Mouse (Mus musculus) CH12.LX (cell line): ENCODE data around the gene Rgl2. TPM values are rescaled to one million over a fixed set of nuclear protein-coding genes. Genes with fewer than 3 reads are reported as not detected.

Source experiments
- CHD2 ChIP-seq: IDR thresholded peaks from 2 replicates; pipeline ENCODE4 v1.6.1; 2011; ENCODE audit warnings: low read length, improper control_type of control experiment
- CTCF ChIP-seq, 2 experiments: IDR thresholded peaks in 1 of 2; conservative IDR thresholded peaks in 1 of 2; 2 replicates each; pipeline ENCODE4 v1.5.1; 2011 to 2012; ENCODE audit warnings: low read depth in 2 of 2, low read length in 2 of 2, improper control_type of control experiment in 1 of 2, inconsistent platforms in 1 of 2, mild to moderate bottlenecking in 1 of 2, moderate library complexity in 1 of 2
- E2F4 ChIP-seq: IDR thresholded peaks from 2 replicates; pipeline ENCODE4 v1.6.1; 2011; ENCODE audit warnings: low read depth, low read length, improper control_type of control experiment; ENCODE audit not compliant: insufficient replicate concordance
- ELF1 ChIP-seq: IDR thresholded peaks from 2 replicates; pipeline ENCODE4 v1.6.1; 2014; ENCODE audit warnings: low read depth, mild to moderate bottlenecking, inconsistent platforms, low read length, improper control_type of control experiment
- EP300 ChIP-seq: IDR thresholded peaks from 2 replicates; pipeline ENCODE4 v1.6.1; 2011; ENCODE audit warnings: low read length, improper control_type of control experiment
- GABPA ChIP-seq: IDR thresholded peaks from 2 replicates; pipeline ENCODE4 v1.6.1; 2012; ENCODE audit warnings: low read depth, low read length, improper control_type of control experiment, inconsistent platforms; ENCODE audit not compliant: insufficient replicate concordance
- HCFC1 ChIP-seq: IDR thresholded peaks from 2 replicates; pipeline ENCODE4 v1.6.1; 2012; ENCODE audit warnings: low read depth, mild to moderate bottlenecking, inconsistent platforms, low read length, improper control_type of control experiment
- IRF4 ChIP-seq: IDR thresholded peaks from 2 replicates; pipeline ENCODE4 v1.6.1; 2014; ENCODE audit warnings: low read depth, mild to moderate bottlenecking, inconsistent platforms, low read length, improper control_type of control experiment
- JUN ChIP-seq: IDR thresholded peaks from 2 replicates; pipeline ENCODE4 v1.6.1; 2011; ENCODE audit warnings: low read depth, mild to moderate bottlenecking, low read length, improper control_type of control experiment, moderate library complexity; ENCODE audit not compliant: insufficient read depth
- KAT2A ChIP-seq: IDR thresholded peaks from 2 replicates; pipeline ENCODE4 v1.6.1; 2012; ENCODE audit warnings: low read length, improper control_type of control experiment, inconsistent platforms; ENCODE audit not compliant: insufficient replicate concordance
- MAFK ChIP-seq: IDR thresholded peaks from 2 replicates; pipeline ENCODE4 v1.6.1; 2011; ENCODE audit warnings: low read length, improper control_type of control experiment; ENCODE audit not compliant: insufficient replicate concordance
- MAX ChIP-seq: IDR thresholded peaks from 2 replicates; pipeline ENCODE4 v1.6.1; 2011; ENCODE audit warnings: low read length, improper control_type of control experiment
- MAZ ChIP-seq: IDR thresholded peaks from 2 replicates; pipeline ENCODE4 v1.6.1; 2012; ENCODE audit warnings: low read depth, mild to moderate bottlenecking, inconsistent platforms, low read length, improper control_type of control experiment, moderate library complexity
- MEF2A ChIP-seq: IDR thresholded peaks from 2 replicates; pipeline ENCODE4 v1.6.1; 2014; ENCODE audit warnings: low read depth, mild to moderate bottlenecking, inconsistent platforms, low read length, improper control_type of control experiment, borderline replicate concordance
- MYC ChIP-seq: IDR thresholded peaks from 2 replicates; pipeline ENCODE4 v1.6.1; 2011; ENCODE audit warnings: low read depth, mild to moderate bottlenecking, improper control_type of control experiment, low read length
- PAX5 ChIP-seq: IDR thresholded peaks from 2 replicates; pipeline ENCODE4 v1.6.1; 2012; ENCODE audit warnings: low read length, inconsistent platforms, mixed read lengths
- RAD21 ChIP-seq: IDR thresholded peaks from 2 replicates; pipeline ENCODE4 v1.6.1; 2011; ENCODE audit warnings: low read depth, mild to moderate bottlenecking, low read length, improper control_type of control experiment, moderate library complexity
- RCOR1 ChIP-seq: conservative IDR thresholded peaks from 2 replicates; pipeline ENCODE4 v1.6.1; 2012; ENCODE audit warnings: low read depth, mild to moderate bottlenecking, inconsistent platforms, low read length, improper control_type of control experiment
- SIN3A ChIP-seq: IDR thresholded peaks from 2 replicates; pipeline ENCODE4 v1.6.1; 2012; ENCODE audit warnings: low read length, improper control_type of control experiment, inconsistent platforms
- TBP ChIP-seq: conservative IDR thresholded peaks from 2 replicates; pipeline ENCODE4 v1.6.1; 2011; ENCODE audit warnings: low read depth, low read length, improper control_type of control experiment
- USF1 ChIP-seq: IDR thresholded peaks from 2 replicates; pipeline ENCODE4 v1.6.1; 2014; ENCODE audit warnings: low read depth, mild to moderate bottlenecking, inconsistent platforms, low read length, improper control_type of control experiment
- USF2 ChIP-seq: conservative IDR thresholded peaks from 2 replicates; pipeline ENCODE4 v1.6.1; 2011; ENCODE audit warnings: low read depth, low read length, improper control_type of control experiment
- ZC3H11A ChIP-seq: IDR thresholded peaks from 2 replicates; pipeline ENCODE4 v1.6.1; 2012; ENCODE audit warnings: low read depth, mild to moderate bottlenecking, inconsistent platforms, low read length, improper control_type of control experiment
- ZNF384 ChIP-seq: IDR thresholded peaks from 2 replicates; pipeline ENCODE4 v1.6.1; 2012; ENCODE audit warnings: low read depth, low read length, improper control_type of control experiment, inconsistent platforms
- polyA plus RNA-seq: library from polyadenylated mRNA; unstranded; fragments of >175 nt; gene quantifications from 2 replicates; pipeline ENCODE4 v1.2.1, GENCODE M21; 2012; ENCODE audit warnings: low read depth; ENCODE audit not compliant: insufficient read length
- total RNA-seq, 2 experiments: library from RNA; depleted of rRNA; stranded (reverse); fragments of 300-350 nt in 1 of 2; fragments of >200 nt in 1 of 2; gene quantifications; 2 replicates each; pipeline ENCODE4 v1.2.3; 2012 to 2014

Gene Rgl2
- total and polyA plus RNA-seq, 3 experiments = 20.1 to 29.1 (median 25.6) TPM

- TF ChIP-seq JUN (peak; percentile 2; the same call in 1 of the 2 replicates), USF2 (peak; percentile 32), MAFK (peak; percentile 27; the same call in 1 of the 2 replicates), ZC3H11A (no peak), RCOR1 (no peak; the same call in 1 of the 2 replicates), TBP (peak; percentile 71; the same call in 1 of the 2 replicates), MYC (no peak; the same call in 1 of the 2 replicates), IRF4 (peak; percentile 91), GABPA (no peak), EP300 (peak; percentile 62), MEF2A (peak; percentile 84), HCFC1 (peak; percentile 53; the same call in 1 of the 2 replicates), SIN3A (peak; percentile 90; the same call in 1 of the 2 replicates), ELF1 (peak; percentile 53), MAX (peak; percentile 55; the same call in 1 of the 2 replicates), USF1 (peak; percentile 55), CHD2 (peak; percentile 45), ZNF384 (no peak), KAT2A (no peak), CTCF (conservative IDR thresholded peaks at IDR 0.05 in 1 of 2, IDR thresholded peaks at IDR 0.05 in 1 of 2; ENCODE audit: low read depth in 2 of 2, low read length in 2 of 2) (peak in 1 of 2 experiments; percentile 49; a peak in 2 of 4 replicates), MAZ (peak; percentile 78; the same call in 1 of the 2 replicates), PAX5 (no peak), E2F4 (no peak), RAD21 (no peak)
Observed at GRCm38 (mm10) chr17:33919351-33920281, 9.7 kb upstream of the Rgl2 start (continued).
